Mouse (Mus musculus) embryonic facial prominence, embryonic 12.5 days (tissue): ENCODE results near the gene March10. TPM values are rescaled to one million over a fixed set of nuclear protein-coding genes. Genes with fewer than 3 reads are reported as not detected.

ENCODE experiments used
- ATAC-seq: fragments of 200-750 bp; cut with Nextera tagmentation; 2 replicates; pipeline ENCODE4 v1.8.0; 2017; ENCODE audit not compliant: insufficient number of reproducible peaks, insufficient read depth, low FRiP score, low TSS enrichment
- H3K27ac ChIP-seq: fragments of 300-500 bp; sonication (generic); 2 replicates; pipeline ENCODE4 v1.5.1; 2016; ENCODE audit warnings: mild to moderate bottlenecking
- H3K27me3 ChIP-seq: fragments of 300-500 bp; sonication (generic); 2 replicates; pipeline ENCODE4 v1.6.1; 2016; ENCODE audit warnings: mild to moderate bottlenecking, moderate library complexity
- H3K36me3 ChIP-seq: fragments of 300-500 bp; sonication (generic); 2 replicates; pipeline ENCODE4 v1.6.1; 2016; ENCODE audit warnings: mild to moderate bottlenecking
- H3K4me1 ChIP-seq: fragments of 300-500 bp; sonication (generic); 2 replicates; pipeline ENCODE4 v1.6.1; 2016
- H3K4me2 ChIP-seq: fragments of 300-500 bp; sonication (generic); replicated peaks from 2 replicates; pipeline ENCODE4 v1.6.1; 2016; ENCODE audit warnings: mild to moderate bottlenecking, moderate library complexity
- H3K4me3 ChIP-seq: fragments of 300-500 bp; sonication (generic); 2 replicates; pipeline ENCODE4 v1.5.1; 2016; ENCODE audit warnings: mild to moderate bottlenecking
- H3K9ac ChIP-seq: fragments of 300-500 bp; sonication (generic); 2 replicates; pipeline ENCODE4 v1.6.1; 2016; ENCODE audit warnings: mild to moderate bottlenecking, moderate library complexity
- H3K9me3 ChIP-seq: fragments of 300-500 bp; sonication (generic); 2 replicates; pipeline ENCODE4 v1.6.1; 2016; ENCODE audit warnings: mild to moderate bottlenecking, moderate library complexity
- WGBS: fragments of 180-500 bp; shearing (Covaris S2); methylation state at CpG from one replicate; pipeline ENCODE4 v1.1.7; 2016; 5-methylcytosine and 5-hydroxymethylcytosine counted together
- polyA plus RNA-seq: library from polyadenylated mRNA; unstranded; fragments of >200 nt; fragmentation: Nextera tagmentation; extraction: Ambion mirVana; gene quantifications from 2 replicates; pipeline ENCODE4 v1.2.1, GENCODE M21; 2016

March10 gene
- polyA plus RNA-seq, 1 experiment from 2014 or later = 0.18 TPM

DNA sequence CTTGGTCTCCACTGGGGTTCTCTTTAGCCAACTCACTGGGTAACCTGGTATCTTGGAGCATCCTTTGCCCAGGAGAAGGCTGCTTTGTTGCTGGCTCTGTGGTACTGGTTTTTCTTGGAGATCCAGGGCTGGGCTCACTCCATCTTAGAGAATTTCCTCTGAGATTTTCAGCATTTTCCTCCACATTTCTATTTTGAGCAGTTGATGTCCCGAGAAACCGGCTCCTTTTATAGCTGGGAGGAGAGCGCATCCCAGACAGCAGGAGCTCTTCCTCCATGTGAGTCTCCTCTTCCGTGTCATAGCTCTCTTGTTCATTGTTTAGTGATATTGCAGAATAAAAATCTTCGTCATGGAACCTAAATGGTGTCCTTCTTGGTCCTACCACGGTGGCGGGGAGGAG is 66.2 kb downstream of the March10 start:
- H3K4me1 ChIP-seq = 0 out of 2 replicates have a peak, but pooled peaks cover 3% of the 10 kb centered on the region

DNA sequence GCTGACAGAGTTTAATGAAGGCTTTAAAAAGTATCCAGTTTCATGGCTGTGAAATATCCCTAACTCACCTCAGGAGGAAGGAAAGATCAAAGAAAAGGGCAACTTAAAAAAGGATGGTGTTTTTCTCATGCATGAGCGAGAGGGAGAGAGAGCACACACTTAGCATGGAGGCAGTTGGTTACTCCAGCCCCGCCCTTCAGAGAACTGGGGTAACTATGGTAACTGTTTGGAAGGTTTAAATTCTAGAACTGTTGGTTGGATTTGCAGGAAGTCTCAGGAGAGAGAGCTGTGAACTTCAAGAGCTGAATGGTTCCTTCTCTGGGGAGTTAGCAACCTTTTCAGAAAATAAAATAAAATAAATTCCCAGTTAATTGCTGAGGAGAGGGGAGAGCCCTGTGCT is 67.9 kb downstream of the March10 start:
- ATAC-seq = no peak
- 51% methylated on average over 2 of the region's 2 CpGs for WGBS
- no peak overlapping the region for H3K4me2 ChIP-seq
- H3K9me3 ChIP-seq = peaks cover 7% of the 10 kb centered on the region; the same call in 1 of the 2 replicates
- H3K27me3 ChIP-seq = no peaks in the 10 kb centered on the region
- 0 out of 2 replicates have a peak, but pooled peaks cover 3% of the 10 kb centered on the region for H3K4me1 ChIP-seq
- no peaks in the 10 kb centered on the region for H3K36me3 ChIP-seq
- no peak overlapping the region for H3K4me3 ChIP-seq
- no peak overlapping the region for H3K9ac ChIP-seq
- no peak overlapping the region for H3K27ac ChIP-seq

More for the DNA sequence above, 66.2 kb downstream of the March10 start:
- Histone ChIP-seq H3K4me3 (no peak overlapping the region), H3K9ac (no peak overlapping the region), H3K9me3 (no peaks in the 10 kb centered on the region), H3K27me3 (no peaks in the 10 kb centered on the region), H3K4me2 (no peak overlapping the region), H3K36me3 (no peaks in the 10 kb centered on the region), H3K27ac (no peak overlapping the region)
- no peak for ATAC-seq
- 90% methylated on average over 7 of the region's 7 CpGs for whole genome bisulfite sequencing

DNA sequence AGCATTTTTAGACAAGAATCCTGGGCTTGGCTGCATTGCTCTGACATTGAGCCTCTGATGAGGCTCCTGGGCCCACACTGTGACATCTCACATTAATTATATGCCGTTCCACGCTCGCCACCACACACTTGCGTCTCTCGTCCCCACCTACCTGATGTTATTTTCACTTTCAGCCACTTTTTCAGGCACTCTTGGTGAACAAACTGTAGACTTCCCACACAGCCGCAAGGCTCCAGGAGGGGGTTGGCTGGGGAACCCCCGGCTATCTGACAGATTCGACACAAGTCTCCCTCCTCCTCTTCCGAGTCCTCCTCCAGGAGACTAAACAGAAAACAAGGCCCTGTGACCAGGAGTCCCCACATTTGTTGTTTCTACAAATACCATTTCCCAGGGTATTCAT is 71.3 kb downstream of the March10 start:
- ATAC-seq = no peak
- Histone ChIP-seq H3K27me3 (no peaks in the 10 kb centered on the region), H3K36me3 (no peaks in the 10 kb centered on the region), H3K27ac (no peak overlapping the region), H3K9ac (no peak overlapping the region), H3K9me3 (peaks cover 7% of the 10 kb centered on the region; the same call in 1 of the 2 replicates), H3K4me1 (0 out of 2 replicates have a peak, but pooled peaks cover 3% of the 10 kb centered on the region), H3K4me3 (no peak overlapping the region), H3K4me2 (no peak overlapping the region)
- WGBS = 88% methylated on average over 9 of the region's 9 CpGs

DNA sequence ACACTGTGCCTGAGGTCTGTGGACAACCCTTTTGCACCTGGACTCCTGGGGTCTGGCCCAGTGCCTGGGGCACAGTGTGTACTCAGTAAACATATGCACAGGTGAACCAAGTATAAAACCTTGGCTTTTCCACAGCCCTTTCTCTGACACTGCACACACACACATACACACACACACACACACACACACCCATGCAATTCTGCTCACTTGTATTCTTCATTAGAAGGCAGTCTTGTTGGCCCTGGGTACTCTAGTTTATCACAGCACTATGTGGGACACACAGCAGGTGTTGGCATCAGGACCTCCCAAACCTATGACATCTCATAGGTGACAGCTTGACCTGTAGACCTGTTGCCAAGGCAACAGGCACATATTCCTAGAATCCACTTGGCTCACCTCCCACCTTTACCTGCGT is 80.7 kb downstream of the March10 start:
- Histone ChIP-seq H3K4me1 (no peaks in the 10 kb centered on the region), H3K27ac (no peak overlapping the region)

DNA sequence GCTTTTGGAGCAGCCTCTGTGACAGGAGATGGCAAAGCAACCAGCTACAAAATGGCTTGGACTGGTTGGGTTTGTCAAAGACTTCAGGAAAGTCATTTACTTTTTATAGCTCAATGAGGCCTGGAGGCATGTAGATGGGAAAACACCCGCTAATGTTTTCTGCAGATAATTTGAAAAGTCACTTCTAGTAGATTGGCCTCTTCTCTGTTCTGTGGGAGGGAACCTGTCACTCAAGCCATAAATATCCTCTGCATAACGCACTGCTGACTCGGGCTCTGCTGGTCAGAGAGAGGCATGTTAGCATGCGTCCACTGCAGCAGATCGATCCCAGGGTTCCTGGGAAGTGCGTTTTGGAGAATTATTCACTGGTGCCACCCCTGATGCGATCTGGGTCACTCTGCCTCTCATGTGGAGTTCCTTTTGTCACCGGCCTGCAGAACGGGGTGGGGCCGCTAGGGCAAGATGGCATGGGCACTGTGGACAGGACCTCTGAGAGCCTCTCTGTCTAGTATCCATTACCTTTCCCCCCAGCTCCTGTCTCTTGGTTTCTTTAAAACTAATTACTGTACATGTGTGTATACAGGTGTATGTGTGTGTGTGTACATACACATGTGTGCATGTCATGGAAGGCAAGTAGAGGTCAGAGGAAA is 81.9 kb downstream of the March10 start:
- Histone ChIP-seq H3K9ac (no peak overlapping the region), H3K36me3 (no peaks in the 10 kb centered on the region), H3K9me3 (no peaks in the 10 kb centered on the region), H3K4me2 (no peak overlapping the region), H3K4me3 (no peak overlapping the region), H3K27me3 (no peaks in the 10 kb centered on the region), H3K27ac (no peak overlapping the region), H3K4me1 (no peaks in the 10 kb centered on the region)
- WGBS = 77% methylated on average over 10 of the region's 10 CpGs
- no peak for ATAC-seq

More for the DNA sequence above, 80.7 kb downstream of the March10 start:
- WGBS = 96% methylated on average over 1 of the region's 1 CpGs
- no peaks in the 10 kb centered on the region for H3K27me3 ChIP-seq
- H3K4me2 ChIP-seq = no peak overlapping the region
- no peak for ATAC-seq
- no peaks in the 10 kb centered on the region for H3K36me3 ChIP-seq
- no peak overlapping the region for H3K4me3 ChIP-seq
- H3K9me3 ChIP-seq = no peaks in the 10 kb centered on the region
- H3K9ac ChIP-seq = no peak overlapping the region

DNA sequence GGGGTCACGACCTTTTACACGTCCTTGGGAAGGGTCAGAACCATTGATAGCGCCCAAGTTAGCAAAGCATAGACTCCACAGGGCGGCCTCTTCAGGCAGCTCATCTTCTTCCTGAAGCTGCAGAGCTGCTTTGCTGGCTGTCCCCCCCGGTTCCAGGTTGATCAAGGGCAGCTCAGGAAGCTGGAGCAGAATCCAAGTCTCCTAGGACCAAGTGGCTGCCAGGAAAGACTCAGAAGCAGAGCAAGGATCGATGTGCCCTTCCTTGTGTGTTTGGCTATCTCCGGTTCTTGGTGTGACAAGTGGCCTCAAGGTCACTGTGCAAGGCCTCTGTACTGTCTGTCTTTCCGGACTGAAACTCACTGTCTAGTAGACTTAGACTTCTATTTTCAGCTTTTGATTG is 82.7 kb downstream of the March10 start:
- ATAC-seq = no peak
- Histone ChIP-seq H3K4me3 (no peak overlapping the region), H3K4me2 (no peak overlapping the region), H3K27ac (no peak overlapping the region), H3K9ac (no peak overlapping the region), H3K4me1 (no peaks in the 10 kb centered on the region), H3K27me3 (no peaks in the 10 kb centered on the region), H3K36me3 (no peaks in the 10 kb centered on the region), H3K9me3 (no peaks in the 10 kb centered on the region)
- WGBS = 79% methylated on average over 8 of the region's 8 CpGs

DNA sequence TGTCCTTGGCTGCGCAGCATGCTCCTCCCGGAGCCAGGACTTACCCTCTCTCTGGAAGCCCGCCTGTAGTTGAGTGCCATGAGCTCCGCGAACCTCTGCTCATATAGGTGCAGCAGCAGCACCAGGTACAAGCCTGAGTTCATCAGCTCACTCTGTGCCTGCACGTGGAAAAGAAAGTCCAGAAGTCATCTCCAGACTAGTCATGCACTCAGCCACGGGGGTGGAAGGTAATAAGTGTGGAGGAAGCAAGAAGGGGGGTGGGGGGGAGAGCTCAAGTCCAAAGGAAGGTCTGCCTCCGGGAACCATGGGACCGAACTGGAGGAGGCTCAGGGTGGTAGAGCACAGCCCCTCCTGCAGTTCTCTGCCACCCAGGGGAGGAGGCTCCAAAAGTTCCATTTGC is 84.7 kb downstream of the March10 start:
- H3K9ac ChIP-seq = no peak overlapping the region
- no peaks in the 10 kb centered on the region for H3K27me3 ChIP-seq
- H3K36me3 ChIP-seq = no peaks in the 10 kb centered on the region
- ATAC-seq = no peak
- H3K4me2 ChIP-seq = no peak overlapping the region
- H3K4me1 ChIP-seq = no peaks in the 10 kb centered on the region
- no peaks in the 10 kb centered on the region for H3K9me3 ChIP-seq
- H3K4me3 ChIP-seq = no peak overlapping the region
- H3K27ac ChIP-seq = no peak overlapping the region
- 82% methylated on average over 9 of the region's 9 CpGs for WGBS

DNA sequence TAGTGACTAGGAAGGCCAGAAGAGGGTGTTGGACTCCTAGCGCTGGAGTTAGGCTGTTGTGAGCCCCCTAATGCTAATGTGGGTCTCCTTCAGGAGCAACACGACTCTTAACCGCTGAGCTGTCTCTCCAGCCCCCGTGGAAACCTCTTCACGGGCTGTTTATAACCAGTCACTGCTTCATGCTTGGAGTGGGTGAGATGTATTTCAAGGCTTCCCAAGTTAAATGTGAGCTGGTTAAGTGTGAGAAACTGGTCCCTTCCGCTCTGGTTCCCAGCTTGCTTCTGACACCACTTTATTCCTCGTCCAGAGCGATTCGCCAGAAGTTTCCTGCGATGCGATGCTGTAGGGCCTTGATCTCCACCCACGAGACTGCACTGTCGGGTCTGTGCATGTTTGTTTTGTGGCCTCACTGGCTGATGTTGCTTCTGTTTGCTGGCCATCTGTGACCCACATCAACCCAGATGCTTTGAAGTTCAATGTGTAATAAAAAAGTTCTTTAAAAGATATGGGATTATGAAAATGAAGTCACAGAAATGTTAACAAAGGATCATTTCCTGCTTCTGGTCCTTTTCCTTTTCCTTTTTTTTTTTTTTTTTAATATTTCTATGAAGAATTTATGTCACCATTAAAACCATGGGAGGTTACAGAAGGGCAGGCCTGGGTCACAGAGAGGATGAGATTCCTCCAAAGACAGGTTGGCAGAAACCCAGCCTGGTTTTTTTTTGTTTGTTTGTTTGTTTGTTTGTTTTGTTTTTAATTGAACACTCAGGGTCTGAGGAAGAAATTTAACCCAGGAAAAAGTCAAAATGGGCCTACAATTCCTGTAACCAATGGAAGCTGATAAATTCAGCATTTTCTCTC is 86.8 kb downstream of the March10 start:
- WGBS = 84% methylated on average over 13 of the region's 13 CpGs
- Histone ChIP-seq H3K4me3 (no peak overlapping the region), H3K27me3 (0 out of 2 replicates have a peak, but pooled peaks cover 3% of the 10 kb centered on the region), H3K27ac (no peak overlapping the region), H3K4me1 (0 out of 2 replicates have a peak, but pooled peaks cover 5% of the 10 kb centered on the region), H3K9me3 (no peaks in the 10 kb centered on the region), H3K4me2 (no peak overlapping the region), H3K9ac (no peak overlapping the region), H3K36me3 (no peaks in the 10 kb centered on the region)
- no peak for ATAC-seq

DNA sequence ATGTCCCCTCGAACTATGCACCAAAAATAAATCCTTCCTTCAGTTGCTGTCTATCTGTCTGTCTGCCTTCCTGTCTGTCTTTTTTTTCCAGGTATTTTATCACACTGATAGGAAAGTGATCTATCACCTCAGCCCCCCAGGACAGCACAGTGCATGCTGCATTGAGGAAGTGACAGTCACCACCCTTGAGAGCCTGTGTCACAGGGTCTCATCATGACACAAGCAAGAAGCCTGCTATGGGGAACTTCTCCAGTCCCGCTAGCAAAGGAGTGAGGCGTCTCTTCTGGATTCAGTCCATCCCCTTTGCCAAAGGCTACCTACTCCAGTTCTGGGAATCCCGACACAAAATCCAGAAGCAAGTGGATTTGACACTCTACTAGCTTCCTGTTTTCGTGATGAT is 87.7 kb downstream of the March10 start:
- H3K27ac ChIP-seq = no peak overlapping the region
- peaks cover 13% of the 10 kb centered on the region for H3K4me1 ChIP-seq
- no peaks in the 10 kb centered on the region for H3K36me3 ChIP-seq
- ATAC-seq = no peak
- H3K4me3 ChIP-seq = no peak overlapping the region
- no peak overlapping the region for H3K9ac ChIP-seq
- H3K9me3 ChIP-seq = no peaks in the 10 kb centered on the region
- H3K4me2 ChIP-seq = no peak overlapping the region
- WGBS = 87% methylated on average over 5 of the region's 5 CpGs
- 0 out of 2 replicates have a peak, but pooled peaks cover 3% of the 10 kb centered on the region for H3K27me3 ChIP-seq

DNA sequence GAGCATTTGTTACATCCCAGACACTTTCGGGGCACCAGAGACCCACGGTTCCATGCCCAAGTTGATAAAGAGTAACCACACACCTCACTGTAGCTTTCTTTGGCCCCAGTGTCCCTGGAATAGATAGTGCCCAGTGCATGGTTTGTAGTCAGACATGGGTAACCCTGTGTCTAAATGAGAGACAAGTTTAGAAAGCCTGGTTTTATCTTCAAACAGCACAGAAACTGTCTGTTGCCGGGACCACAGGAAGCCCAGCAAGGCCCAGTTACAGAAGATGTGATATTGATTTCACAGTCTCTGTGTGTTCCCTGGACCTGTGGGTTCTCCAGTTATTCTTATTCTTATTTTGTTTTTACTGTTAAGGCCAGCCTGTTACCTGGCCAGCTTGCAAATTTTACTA is 89.4 kb downstream of the March10 start:
- Histone ChIP-seq H3K4me1 (peaks cover 20% of the 10 kb centered on the region), H3K9me3 (no peaks in the 10 kb centered on the region), H3K9ac (no peak overlapping the region), H3K27me3 (0 out of 2 replicates have a peak, but pooled peaks cover 3% of the 10 kb centered on the region), H3K36me3 (no peaks in the 10 kb centered on the region), H3K4me2 (no peak overlapping the region), H3K27ac (no peak overlapping the region), H3K4me3 (no peak overlapping the region)
- no peak for ATAC-seq
- WGBS = 85% methylated on average over 3 of the region's 3 CpGs

DNA sequence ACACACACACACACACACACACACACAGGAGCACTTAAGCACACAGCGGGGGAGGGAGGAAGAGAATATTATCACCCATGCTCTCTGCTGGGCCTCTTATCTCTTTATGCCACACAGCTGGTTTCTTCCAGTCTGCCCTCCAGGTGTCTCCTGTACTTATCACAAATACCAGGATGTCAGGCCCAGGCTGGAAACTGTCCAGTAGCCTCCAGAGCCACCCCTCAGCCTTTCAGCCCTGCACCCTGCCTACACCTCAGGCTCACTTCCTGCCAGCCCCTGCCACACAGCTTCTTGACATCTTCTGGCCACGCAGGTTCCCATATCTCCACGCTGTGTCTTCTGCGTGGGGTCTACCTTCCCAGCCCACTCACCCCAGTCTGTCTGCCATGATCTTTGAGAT is 90.5 kb downstream of the March10 start:
- Histone ChIP-seq H3K4me2 (no peak overlapping the region), H3K9me3 (no peaks in the 10 kb centered on the region), H3K27ac (no peak overlapping the region), H3K36me3 (no peaks in the 10 kb centered on the region), H3K4me1 (peaks cover 20% of the 10 kb centered on the region), H3K9ac (no peak overlapping the region), H3K27me3 (peaks cover 3% of the 10 kb centered on the region; the same call in 1 of the 2 replicates), H3K4me3 (no peak overlapping the region)
- ATAC-seq = no peak
- 83% methylated on average over 4 of the region's 4 CpGs for WGBS

DNA sequence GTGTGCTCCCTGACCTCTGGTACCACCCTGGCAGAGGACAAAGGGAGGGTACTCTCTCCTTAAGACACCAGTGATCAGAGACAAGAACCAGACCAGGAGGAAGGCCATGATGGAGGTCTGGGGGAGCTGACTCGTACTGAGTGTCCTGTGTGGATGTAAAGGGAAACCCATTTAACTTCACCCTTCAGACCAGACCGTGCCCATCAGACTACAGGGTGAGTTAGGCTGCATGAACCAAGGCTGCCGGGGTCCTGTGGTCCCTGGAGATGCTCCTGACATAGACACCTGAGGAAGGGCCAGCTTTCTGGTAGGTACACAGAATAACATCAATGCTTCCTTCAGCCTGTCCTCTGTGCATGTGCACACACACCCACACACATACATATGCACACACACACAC is 90.9 kb downstream of the March10 start:
- no peak overlapping the region for H3K4me2 ChIP-seq
- no peaks in the 10 kb centered on the region for H3K36me3 ChIP-seq
- peaks cover 3% of the 10 kb centered on the region; the same call in 1 of the 2 replicates for H3K27me3 ChIP-seq
- no peaks in the 10 kb centered on the region for H3K9me3 ChIP-seq
- peaks cover 20% of the 10 kb centered on the region for H3K4me1 ChIP-seq
- no peak overlapping the region for H3K4me3 ChIP-seq
- ATAC-seq = no peak
- no peak overlapping the region for H3K27ac ChIP-seq
- no peak overlapping the region for H3K9ac ChIP-seq
- 84% methylated on average over 3 of the region's 3 CpGs for WGBS
